Mouse (Mus musculus): Measurements from ENCODE around the gene Naa15. TPM values are rescaled to one million over a fixed set of nuclear protein-coding genes. Genes with fewer than 3 reads are reported as not detected.
"Not testable (repeated sequence)": the region's sequence is repeated elsewhere in the genome, so short reads cannot be mapped to it uniquely, and the experiment has no call there.

The Naa15 gene
- polyA plus RNA-seq, 1 experiment, result 3.4 TPM

- 47% methylated on average over 2 of the region's 2 CpGs for WGBS
- no peak for DNase-seq (ENCODE audit: low read depth, low spot score)
These were observed 3.0 kb downstream of the Naa15 start for GRCm38 (mm10) chr3:51417966-51418365.

DNA sequence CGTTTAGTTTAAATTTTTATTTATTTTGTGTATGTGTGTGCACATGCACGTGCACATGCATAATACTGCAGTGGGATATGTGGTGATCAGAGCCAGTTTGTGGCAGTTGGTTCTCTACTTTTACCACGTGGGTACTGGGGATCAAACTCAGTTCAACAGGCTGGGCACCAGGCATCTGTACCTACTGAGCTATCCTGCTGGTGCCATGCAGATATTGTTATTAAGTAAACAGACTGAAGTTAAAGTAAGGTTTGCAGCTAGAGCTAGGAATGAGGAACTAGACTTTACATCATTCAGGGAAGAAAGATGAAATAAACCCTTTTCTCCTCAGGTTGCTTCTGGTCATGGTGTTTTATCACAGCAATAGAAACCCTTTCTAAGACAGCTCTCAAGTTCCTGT is 7.0 kb downstream of the Naa15 start:
- 30% methylated on average over 3 of the region's 3 CpGs for WGBS
- no peak for DNase-seq (ENCODE audit: low read depth, low spot score)

- DNase-seq (ENCODE audit: low read depth, low spot score), result no peak
These were observed 10.4 kb downstream of the Naa15 start for GRCm38 (mm10) chr3:51425394-51425793.

- not testable (repeated sequence) for DNase-seq (ENCODE audit: low read depth, low spot score)
- 83% methylated on average over 5 of the region's 5 CpGs for WGBS
These were observed 19.4 kb downstream of the Naa15 start for GRCm38 (mm10) chr3:51434364-51434763.

DNA sequence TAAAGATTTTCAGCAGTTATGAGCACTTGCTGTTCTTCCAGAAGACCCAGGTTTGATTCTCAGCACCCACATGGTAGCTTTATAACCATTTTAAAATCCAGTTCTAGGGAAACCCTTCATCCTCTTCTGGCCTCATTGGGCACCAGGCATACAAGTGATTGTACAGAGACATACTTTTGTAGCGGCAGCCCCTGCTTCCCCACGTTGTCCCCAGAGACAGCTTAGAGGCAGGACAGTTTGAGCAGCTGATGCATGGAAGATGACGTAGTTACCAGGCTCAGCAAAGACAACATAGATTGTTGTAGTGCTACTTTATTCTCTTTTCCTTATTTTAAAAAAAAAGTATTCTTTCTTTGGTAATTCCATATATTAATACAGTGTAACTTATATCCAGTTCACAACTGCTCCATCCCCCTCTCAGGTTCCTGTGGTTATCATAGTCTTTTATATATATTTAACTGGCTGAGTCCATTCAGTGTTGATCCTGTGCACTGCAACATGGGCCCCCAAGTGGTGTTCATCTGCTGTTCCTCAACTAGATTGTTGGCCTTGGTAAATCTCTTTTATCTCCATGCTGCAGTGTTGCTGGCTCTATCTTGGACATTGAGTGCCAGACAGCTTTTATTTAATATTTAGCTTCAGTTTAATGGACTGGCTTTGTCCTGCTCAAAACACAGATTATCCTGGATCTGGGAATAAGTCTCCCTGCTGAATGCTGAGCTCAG is 20.1 kb downstream of the Naa15 start:
- DNase-seq (ENCODE audit: low read depth, low spot score), result no peak

DNA sequence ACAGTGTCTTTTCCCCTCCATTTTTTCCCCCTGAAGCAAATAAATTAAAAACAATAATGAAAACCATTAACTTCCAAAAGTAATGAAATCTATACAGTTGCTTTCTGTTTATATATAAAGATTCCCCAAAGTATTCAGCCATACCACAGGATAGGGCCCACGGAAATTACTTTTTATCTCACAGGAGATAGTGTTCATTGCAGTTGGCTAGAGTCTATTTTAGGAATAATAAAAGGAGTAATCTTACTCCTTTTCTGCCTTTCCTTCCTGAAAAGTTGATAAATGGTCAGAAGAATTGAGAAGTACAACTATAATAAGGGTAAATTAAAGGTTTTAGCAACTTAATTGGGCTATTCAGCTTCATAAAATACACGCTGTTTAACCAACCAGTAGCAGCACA is 53.6 kb downstream of the Naa15 start:
- 56% methylated on average over 2 of the region's 2 CpGs for WGBS
- no peak for DNase-seq (ENCODE audit: low read depth, low spot score)

More for the DNA sequence above, 20.1 kb downstream of the Naa15 start:
- 86% methylated on average over 3 of the region's 3 CpGs for WGBS

DNA sequence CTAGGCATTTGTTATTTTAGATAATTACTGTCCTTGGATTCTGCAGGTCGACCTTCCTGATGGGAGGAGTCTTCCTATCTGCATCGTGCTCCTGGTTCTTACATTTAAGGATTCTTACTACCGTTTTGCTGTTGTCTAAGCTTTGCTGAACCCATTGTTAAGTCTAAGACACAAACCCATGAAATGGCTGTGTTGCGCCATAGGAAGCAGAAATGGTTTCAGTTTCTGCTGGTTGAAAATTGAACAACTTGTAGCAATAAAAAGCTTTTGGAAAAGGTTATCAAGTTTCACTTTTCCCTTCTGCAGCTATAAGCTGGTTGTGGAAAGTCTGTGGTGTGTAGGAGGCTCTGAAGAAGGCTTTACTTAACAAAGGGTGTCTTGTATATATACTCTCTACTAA is 60.8 kb downstream of the Naa15 start:
- WGBS, result 28% methylated on average over 4 of the region's 4 CpGs
- peak; percentile 38 for DNase-seq (ENCODE audit: low read depth, low spot score)

GRCm38 (mm10) chr3:51479893-51480292 is 64.9 kb downstream of the Naa15 start:
- WGBS, result 58% methylated on average over 2 of the region's 2 CpGs
- DNase-seq (ENCODE audit: low read depth, low spot score), result no peak

- no peak for DNase-seq (ENCODE audit: low read depth, low spot score)
These were observed 66.1 kb downstream of the Naa15 start for GRCm38 (mm10) chr3:51481059-51481458.

GRCm38 (mm10) chr3:51481881-51482280 is 66.9 kb downstream of the Naa15 start:
- WGBS, result 52% methylated on average over 3 of the region's 3 CpGs
- DNase-seq (ENCODE audit: low read depth, low spot score), result no peak

DNA sequence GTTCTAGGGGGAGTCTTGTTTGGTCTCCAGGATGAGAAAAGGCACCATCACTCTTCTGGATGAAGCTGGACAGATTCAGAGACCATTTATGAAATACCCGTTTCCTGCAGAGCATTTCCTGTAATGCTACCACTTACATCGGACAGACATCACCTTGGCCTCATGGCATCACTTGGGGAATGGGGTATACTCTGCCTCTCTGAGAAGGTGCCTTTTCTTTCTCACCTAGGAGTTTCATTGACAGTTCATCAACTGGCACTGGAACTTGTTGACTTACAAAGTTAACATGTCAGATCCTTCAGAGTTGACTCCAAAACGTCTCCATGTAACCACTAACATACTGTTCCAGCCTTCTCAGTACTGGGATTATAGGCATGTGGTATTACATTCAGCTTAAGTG is 67.8 kb downstream of the Naa15 start:
- WGBS, result 58% methylated on average over 3 of the region's 3 CpGs

GRCm38 (mm10) chr3:51483741-51484359 is 68.9 kb downstream of the Naa15 start, which contains the start of gene Rab33b:
Gene Rab33b, plus strand, starts transcription at chr3:51483920.
- WGBS, result under 1% methylated on average over 70 of the region's 70 CpGs

More for the DNA sequence above, 67.8 kb downstream of the Naa15 start:
- DNase-seq (ENCODE audit: low read depth, low spot score), result no peak

GRCm38 (mm10) chr3:51484370-51484769 is 69.4 kb downstream of the Naa15 start:
- no peak for DNase-seq (ENCODE audit: low read depth, low spot score)
- under 1% methylated on average over 33 of the region's 33 CpGs for WGBS

More at GRCm38 (mm10) chr3:51483741-51484359, 68.9 kb downstream of the Naa15 start, which contains the start of gene Rab33b:
- DNase-seq (ENCODE audit: low read depth, low spot score), result peak; percentile 83

- 33% methylated on average over 4 of the region's 4 CpGs for WGBS
- DNase-seq (ENCODE audit: low read depth, low spot score), result no peak
These were observed 70.4 kb downstream of the Naa15 start for GRCm38 (mm10) chr3:51485347-51485746.

DNA sequence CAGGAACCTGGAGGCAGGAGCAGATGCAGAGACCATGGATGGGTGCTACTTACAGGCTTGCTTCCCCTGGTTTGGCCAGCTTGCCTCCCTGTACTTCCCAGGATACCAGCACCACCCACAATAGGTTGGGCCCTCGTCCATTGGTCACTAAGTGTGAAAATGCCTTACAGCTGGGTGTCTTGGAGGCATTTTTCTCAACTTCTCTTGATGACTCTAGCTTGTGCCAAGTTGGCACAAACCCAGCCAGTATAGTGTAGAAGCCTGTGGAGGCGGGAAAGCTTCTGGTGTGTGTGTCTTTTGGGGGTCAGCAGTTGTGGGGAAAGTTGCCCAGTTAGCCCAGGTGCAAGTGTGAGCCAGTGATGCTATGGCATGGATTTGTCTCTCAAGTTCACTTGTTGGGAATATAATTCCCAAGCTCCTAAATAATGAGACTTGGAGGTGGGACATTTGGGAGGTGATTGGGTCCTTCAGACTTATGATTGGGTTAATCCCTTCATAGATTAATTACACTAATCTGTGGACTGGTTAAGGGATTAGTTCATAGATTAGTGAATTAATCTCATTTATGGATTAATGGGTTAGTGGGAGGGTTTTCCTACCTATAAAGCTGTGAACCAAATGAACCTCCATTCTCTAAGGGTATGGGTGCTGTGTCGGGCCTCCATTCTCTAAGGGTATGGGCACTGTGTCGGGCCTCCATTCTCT is 71.7 kb downstream of the Naa15 start:
- WGBS, result 79% methylated on average over 4 of the region's 4 CpGs
- no peak for DNase-seq (ENCODE audit: low read depth, low spot score)

GRCm38 (mm10) chr3:51490088-51490753 is 75.3 kb downstream of the Naa15 start:
- no peak for DNase-seq (ENCODE audit: low read depth, low spot score)
- WGBS, result 79% methylated on average over 7 of the region's 7 CpGs

GRCm38 (mm10) chr3:51493272-51493838 is 78.4 kb downstream of the Naa15 start:
- DNase-seq (ENCODE audit: low read depth, low spot score), result no peak
- WGBS, result 72% methylated on average over 13 of the region's 13 CpGs

- WGBS, result 63% methylated on average over 2 of the region's 2 CpGs
- no peak for DNase-seq (ENCODE audit: low read depth, low spot score)
These were observed 79.5 kb downstream of the Naa15 start for GRCm38 (mm10) chr3:51494466-51494865.

GRCm38 (mm10) chr3:51495646-51496045 is 80.7 kb downstream of the Naa15 start:
- WGBS, result 90% methylated on average over 9 of the region's 9 CpGs
- no peak for DNase-seq (ENCODE audit: low read depth, low spot score)

DNA sequence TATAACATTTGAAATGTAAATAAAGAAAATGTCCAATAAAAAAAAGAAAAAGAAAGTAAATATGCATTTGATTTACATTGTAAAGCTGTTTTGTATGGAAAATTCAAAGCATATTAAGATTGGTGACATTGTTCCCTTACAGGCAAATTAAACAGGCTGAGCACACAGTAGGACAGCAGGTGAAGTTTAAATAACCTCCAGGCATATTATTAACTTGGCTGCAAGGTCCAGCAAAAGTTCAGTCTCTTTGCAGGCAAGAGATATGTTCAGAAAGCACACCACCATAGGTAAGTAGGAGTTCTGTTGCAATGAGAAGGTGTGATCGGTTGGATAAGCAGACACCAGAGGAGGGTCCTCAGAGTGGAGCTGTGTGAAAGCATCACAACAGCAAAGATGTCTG is 83.0 kb downstream of the Naa15 start:
- DNase-seq (ENCODE audit: low read depth, low spot score), result no peak
- 97% methylated on average over 1 of the region's 1 CpGs for WGBS
